Mouse (Mus musculus) retina, embryonic 14.5 days (tissue): ENCODE results near the gene Hipk2.
"Not testable (repeated sequence)": the region's sequence is repeated elsewhere in the genome, so short reads cannot be mapped to it uniquely, and the experiment has no call there.

Experiments
- DNase-seq: peaks from one replicate; pipeline ENCODE4 v3.0.0-alpha.2; 2015; ENCODE audit warnings: low spot score

Gene Hipk2

GRCm38 (mm10) chr6:38698233-38698889 lies 177.6 kb downstream of the Hipk2 start:
- no peak for DNase-seq

- DNase-seq, result no peak
Measured at GRCm38 (mm10) chr6:38696570-38696969, 179.4 kb downstream of the Hipk2 start.

- DNase-seq, result peak; percentile 99
Measured at GRCm38 (mm10) chr6:38695380-38696054, 180.4 kb downstream of the Hipk2 start.

GRCm38 (mm10) chr6:38692556-38692955 lies 183.4 kb downstream of the Hipk2 start:
- no peak for DNase-seq

GRCm38 (mm10) chr6:38691052-38691451 lies 184.9 kb downstream of the Hipk2 start:
- no peak for DNase-seq

- DNase-seq, result no peak
Measured at GRCm38 (mm10) chr6:38690615-38691014, 185.3 kb downstream of the Hipk2 start.

GRCm38 (mm10) chr6:38688841-38689240 lies 187.1 kb downstream of the Hipk2 start:
- no peak for DNase-seq

GRCm38 (mm10) chr6:38687216-38687615 lies 188.7 kb downstream of the Hipk2 start:
- peak; percentile 66 for DNase-seq

- DNase-seq, result no peak
Measured at GRCm38 (mm10) chr6:38682532-38682931, 193.4 kb downstream of the Hipk2 start.

GRCm38 (mm10) chr6:38677629-38678028 lies 198.3 kb downstream of the Hipk2 start:
- no peak for DNase-seq

- DNase-seq, result no peak
Measured at GRCm38 (mm10) chr6:38676723-38677122, 199.2 kb downstream of the Hipk2 start.

GRCm38 (mm10) chr6:38676217-38676616 lies 199.7 kb downstream of the Hipk2 start:
- no peak for DNase-seq

- no peak for DNase-seq
Measured at GRCm38 (mm10) chr6:38672011-38672410, 204.0 kb downstream of the Hipk2 start.

- DNase-seq, result no peak
Measured at GRCm38 (mm10) chr6:38671270-38671669, 204.7 kb downstream of the Hipk2 start.

- not testable (repeated sequence) for DNase-seq
Measured at GRCm38 (mm10) chr6:38670488-38670887, 205.5 kb downstream of the Hipk2 start.

GRCm38 (mm10) chr6:38669580-38669979 lies 206.4 kb downstream of the Hipk2 start:
- DNase-seq, result no peak

- peak; percentile 70 for DNase-seq
Measured at GRCm38 (mm10) chr6:38662714-38663615, 213.0 kb downstream of the Hipk2 start, which contains the start of gene Clec2l. Gene Clec2l, plus strand, starts transcription at chr6:38663069.

- DNase-seq, result no peak
Measured at GRCm38 (mm10) chr6:38661626-38662025, 214.3 kb downstream of the Hipk2 start.

GRCm38 (mm10) chr6:38650263-38650937 lies 225.6 kb downstream of the Hipk2 start:
- DNase-seq, result peak; percentile 84

- DNase-seq, result peak; percentile 37
Measured at GRCm38 (mm10) chr6:38649545-38649944, 226.4 kb downstream of the Hipk2 start.
